Mouse (Mus musculus) ES-E14 (cell line): ENCODE measurements around the gene Muc3. TPM values are rescaled to one million over a fixed set of nuclear protein-coding genes. Genes with fewer than 3 reads are reported as not detected.

Experiments used
- DNase-seq: peaks from one replicate; pipeline ENCODE4 v3.0.0-alpha.2; 2013; ENCODE audit warnings: low read depth, low spot score
- H3K27ac ChIP-seq: 2 replicates; pipeline ENCODE4 v1.5.1; 2012; ENCODE audit warnings: low read depth, mild to moderate bottlenecking, low read length, moderate library complexity, mixed read lengths; ENCODE audit not compliant: poor library complexity, insufficient read depth, severe bottlenecking
- H3K36me3 ChIP-seq: 2 replicates; pipeline ENCODE4 v1.6.1; 2012; ENCODE audit warnings: mild to moderate bottlenecking, low read length, moderate library complexity, mixed read lengths; ENCODE audit not compliant: control insufficient read depth, poor library complexity, insufficient read depth, severe bottlenecking
- H3K4me1 ChIP-seq, 2 experiments: fragments of 150-350 bp in 1 of 2; sonication (generic) in 1 of 2; 2 replicates each; pipeline ENCODE4 v1.6.1; 2012; ENCODE audit warnings: low read length in 2 of 2, mild to moderate bottlenecking in 1 of 2, mixed read lengths in 1 of 2; ENCODE audit not compliant: control insufficient read depth in 2 of 2, insufficient read depth in 2 of 2, poor library complexity in 1 of 2
- H3K4me3 ChIP-seq, 2 experiments: fragments of 150-350 bp in 1 of 2; sonication (generic) in 1 of 2; 2 replicates each; pipeline ENCODE4 v1.5.1; 2012; ENCODE audit warnings: low read length in 2 of 2, low read depth in 1 of 2, mild to moderate bottlenecking in 1 of 2, mixed read lengths in 1 of 2; ENCODE audit not compliant: insufficient read depth in 1 of 2, poor library complexity in 1 of 2, severe bottlenecking in 1 of 2
- H3K9ac ChIP-seq: 2 replicates; pipeline ENCODE4 v1.6.1; 2012; ENCODE audit warnings: low read depth, mild to moderate bottlenecking, low read length, mixed read lengths; ENCODE audit not compliant: poor library complexity, insufficient read depth, severe bottlenecking
- H3K9me3 ChIP-seq: fragments of 150-350 bp; sonication (generic); 2 replicates; pipeline ENCODE4 v1.6.1; 2012; ENCODE audit warnings: low read depth, mild to moderate bottlenecking, low read length; ENCODE audit not compliant: control insufficient read depth, insufficient read depth
- CHD2 ChIP-seq: IDR thresholded peaks from 2 replicates; pipeline ENCODE4 v1.6.1; 2014; ENCODE audit warnings: mild to moderate bottlenecking, low read depth, low read length, inconsistent platforms
- HCFC1 ChIP-seq: IDR thresholded peaks from 2 replicates; pipeline ENCODE4 v1.6.1; 2012; ENCODE audit warnings: low read length, inconsistent platforms, borderline replicate concordance; ENCODE audit not compliant: insufficient read depth
- MAFK ChIP-seq: IDR thresholded peaks from 2 replicates; pipeline ENCODE4 v1.6.1; 2014; ENCODE audit warnings: mild to moderate bottlenecking, low read depth, low read length, inconsistent platforms; ENCODE audit not compliant: insufficient read depth
- ZC3H11A ChIP-seq: IDR thresholded peaks from 2 replicates; pipeline ENCODE4 v1.6.1; 2012; ENCODE audit warnings: low read depth, mild to moderate bottlenecking, inconsistent platforms, low read length, borderline replicate concordance
- ZNF384 ChIP-seq: IDR thresholded peaks from 2 replicates; pipeline ENCODE4 v1.6.1; 2012; ENCODE audit warnings: low read depth, low read length, inconsistent platforms
- in situ Hi-C, 2 experiments: fragments of 600-800 bp; cut with MboI; formaldehyde crosslinking; loops; one replicate each; pipeline ENCODE4 v1.15.1; 2025; ENCODE audit warnings: low sequenced_read_pairs in 2 of 2, inconsistent platforms in 1 of 2; ENCODE audit not compliant: unreplicated experiment in 2 of 2
- total RNA-seq: library from RNA; depleted of rRNA; stranded (reverse); fragments of 300-350 nt; gene quantifications from 2 replicates; pipeline ENCODE4 v1.2.3, GENCODE M21; 2012

The Muc3 gene
- total RNA-seq, 1 experiment: 3.1 TPM

DNA sequence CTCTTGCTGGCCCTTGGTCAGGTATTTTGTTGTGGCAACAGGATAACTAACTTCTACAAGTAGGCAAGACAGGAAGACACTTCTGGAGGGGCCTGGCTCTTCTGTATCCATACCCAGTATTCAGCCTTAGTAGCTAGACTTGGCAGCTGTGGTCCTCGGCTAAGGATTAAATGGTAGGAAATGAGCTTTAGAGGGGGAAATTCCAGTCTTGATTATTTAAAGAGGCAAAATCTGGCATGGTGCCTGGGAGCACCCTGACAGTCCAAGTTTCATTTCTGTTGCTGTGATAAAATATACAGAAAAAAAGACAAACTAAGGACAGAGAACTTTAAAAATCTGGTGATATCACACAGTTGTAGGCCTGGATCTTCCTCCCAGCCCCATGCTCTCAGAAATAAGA lies 53.1 kb downstream of the Muc3 start:
- H3K36me3 ChIP-seq: no peaks in the 10 kb centered on the region
- H3K9ac ChIP-seq: no peak overlapping the region
- DNase-seq: no peak
- no peak overlapping the region for H3K27ac ChIP-seq
- no peak overlapping the region for H3K4me3 ChIP-seq
- TF ChIP-seq CHD2: no peak
- no peak for TF ChIP-seq ZC3H11A
- no peak for TF ChIP-seq HCFC1
- TF ChIP-seq MAFK: no peak
- TF ChIP-seq ZNF384: no peak
- in situ Hi-C loops: no loop called here
- H3K9me3 ChIP-seq: no peaks in the 10 kb centered on the region
- H3K4me1 ChIP-seq: peaks cover 0 to 2% of the 10 kb centered on the region in 2 experiments; a peak in 1 of 4 replicates

GRCm38 (mm10) chr5:137095135-137095534 lies 54.0 kb downstream of the Muc3 start:
- H3K4me3 ChIP-seq: no peak overlapping the region
- peaks cover 0 to 2% of the 10 kb centered on the region in 2 experiments; a peak in 1 of 4 replicates for H3K4me1 ChIP-seq
- TF ChIP-seq CHD2: no peak
- no peak for TF ChIP-seq ZC3H11A
- no peak for TF ChIP-seq HCFC1
- no peak for TF ChIP-seq ZNF384
- TF ChIP-seq MAFK: no peak
- no peak overlapping the region for H3K9ac ChIP-seq
- in situ Hi-C loops: no loop called here
- no peaks in the 10 kb centered on the region for H3K36me3 ChIP-seq
- DNase-seq: no peak
- H3K9me3 ChIP-seq: no peaks in the 10 kb centered on the region
- H3K27ac ChIP-seq: no peak overlapping the region

- TF ChIP-seq ZC3H11A (no peak), MAFK (no peak), CHD2 (no peak), ZNF384 (no peak)
- no peak overlapping the region for H3K4me3 ChIP-seq
- in situ Hi-C loops: no loop called here
- no peak overlapping the region for H3K9ac ChIP-seq
- H3K9me3 ChIP-seq: no peaks in the 10 kb centered on the region
- H3K36me3 ChIP-seq: no peaks in the 10 kb centered on the region
- no peak overlapping the region for H3K27ac ChIP-seq
- DNase-seq: no peak
- peaks cover 0 to 2% of the 10 kb centered on the region in 2 experiments; a peak in 1 of 4 replicates for H3K4me1 ChIP-seq
Observed at GRCm38 (mm10) chr5:137093720-137094119, 55.4 kb downstream of the Muc3 start.

GRCm38 (mm10) chr5:137091560-137091959 lies 57.6 kb downstream of the Muc3 start:
- no peak overlapping the region for H3K27ac ChIP-seq
- no peak for DNase-seq
- H3K4me1 ChIP-seq: peaks cover 0 to 2% of the 10 kb centered on the region in 2 experiments; a peak in 1 of 4 replicates
- H3K9me3 ChIP-seq: no peaks in the 10 kb centered on the region
- H3K4me3 ChIP-seq: no peak overlapping the region
- no peak overlapping the region for H3K9ac ChIP-seq
- in situ Hi-C loops: no loop called here
- H3K36me3 ChIP-seq: peaks cover 3% of the 10 kb centered on the region; the same call in 1 of the 2 replicates
- TF ChIP-seq ZC3H11A: no peak
- no peak for TF ChIP-seq ZNF384
- no peak for TF ChIP-seq HCFC1
- no peak for TF ChIP-seq CHD2
- TF ChIP-seq MAFK: no peak

DNA sequence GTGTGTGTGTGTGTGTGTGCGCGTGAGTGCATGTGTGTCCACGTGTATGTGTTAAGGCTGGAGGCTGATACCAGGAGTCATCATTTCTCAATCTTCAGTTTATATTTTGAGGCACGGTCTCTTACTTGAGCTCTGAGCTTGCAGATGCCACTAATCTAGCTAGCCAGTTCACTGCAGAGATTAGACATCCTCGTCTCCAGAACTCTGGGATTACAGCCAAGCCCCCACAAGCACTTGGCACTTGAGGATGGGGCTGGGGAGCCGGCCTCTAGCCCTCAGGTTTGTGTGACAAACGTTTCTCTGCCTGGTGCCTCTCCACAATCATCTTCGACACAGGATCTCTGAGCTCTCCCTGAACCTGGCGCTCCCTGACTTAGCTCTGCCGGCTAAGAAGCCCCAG lies 58.3 kb downstream of the Muc3 start:
- in situ Hi-C loops: no loop called here
- TF ChIP-seq CHD2: no peak
- no peak for TF ChIP-seq ZC3H11A
- TF ChIP-seq HCFC1: no peak
- TF ChIP-seq MAFK: no peak
- no peak for TF ChIP-seq ZNF384
- peaks cover 0 to 2% of the 10 kb centered on the region in 2 experiments; a peak in 1 of 4 replicates for H3K4me1 ChIP-seq
- H3K36me3 ChIP-seq: peaks cover 3% of the 10 kb centered on the region; the same call in 1 of the 2 replicates
- DNase-seq: no peak
- H3K9ac ChIP-seq: no peak overlapping the region
- H3K4me3 ChIP-seq: no peak overlapping the region
- no peak overlapping the region for H3K27ac ChIP-seq
- H3K9me3 ChIP-seq: no peaks in the 10 kb centered on the region
